Mouse (Mus musculus) small intestine, adult 10 weeks (tissue): Measurements from ENCODE around the gene Olfr722. TPM values are rescaled to one million over a fixed set of nuclear protein-coding genes. Genes with fewer than 3 reads are reported as not detected.

ENCODE experiments used
- polyA plus RNA-seq: library from polyadenylated mRNA; stranded (reverse); fragments of 350-450 nt; fragmentation: Illumina TruSeq; extraction: RNeasy Lipid Tissue Mini Kit (QIAGEN cat#74804); gene quantifications from one replicate; pipeline ENCODE4 v1.2.3, GENCODE M21; 2014; ENCODE audit warnings: low replicate concordance

Olfr722 gene
- polyA plus RNA-seq, result not detected

DNA sequence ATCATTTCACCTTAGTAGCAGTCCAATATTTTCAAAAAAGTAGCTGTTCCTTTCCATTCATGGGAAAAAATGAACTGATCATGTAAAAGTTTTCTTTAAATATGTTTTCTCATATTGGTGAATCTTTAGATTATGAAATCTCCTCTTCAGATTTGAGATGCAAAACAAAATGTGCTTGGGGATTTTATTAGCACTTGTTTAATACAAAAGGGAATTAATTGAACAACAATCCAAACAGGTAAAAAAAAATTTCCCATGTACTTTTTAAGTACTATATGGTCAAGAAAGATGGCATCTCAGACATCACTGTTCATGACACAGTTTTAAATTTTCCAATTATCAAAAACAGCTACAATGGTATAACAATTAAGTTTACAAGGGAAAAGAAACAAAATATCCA, at the start of gene Olfr722:
Olfr722 (minus strand) TSS at position 101 of the 400 bp plus-strand sequence.

DNA sequence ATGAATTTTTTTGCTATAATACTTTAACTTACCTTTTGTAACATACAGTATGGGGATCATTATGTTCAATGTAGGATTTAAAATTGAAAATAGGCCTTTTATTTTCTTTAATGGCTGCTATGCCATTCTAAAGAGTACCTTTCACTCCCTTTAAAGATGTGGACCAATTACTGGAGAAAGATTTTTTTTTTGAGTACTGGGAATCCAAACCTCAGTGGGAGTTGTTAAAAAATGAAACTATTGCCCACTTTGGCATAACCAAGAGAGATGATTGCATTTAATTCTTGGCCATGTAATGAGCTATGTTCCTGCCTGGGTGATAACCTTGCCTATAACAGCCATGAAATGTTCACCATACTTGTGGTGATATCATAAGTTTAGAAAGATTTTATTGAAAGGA, 29.9 kb upstream of the Olfr722 start, which contains the start of gene Olfr723:
Olfr723 (minus strand) TSS at position 101 of the 400 bp plus-strand sequence.

Other genes with a start within 250 kb of the Olfr722 start
- 2.4 TPM for gene Armh4, start 118.6 kb downstream of the Olfr722 start, polyA plus RNA-seq
- gene Olfr723, start 29.8 kb upstream of the Olfr722 start, polyA plus RNA-seq, result not detected
- gene Olfr724, start 61.3 kb upstream of the Olfr722 start, polyA plus RNA-seq, result not detected
- not detected for gene Olfr725, start 138.4 kb upstream of the Olfr722 start, polyA plus RNA-seq
- not detected for gene Olfr726, start 189.0 kb upstream of the Olfr722 start, polyA plus RNA-seq
- not detected for gene Olfr727, start 221.2 kb upstream of the Olfr722 start, polyA plus RNA-seq
- gene Olfr728, start 240.7 kb upstream of the Olfr722 start, polyA plus RNA-seq, result not detected